Comparison of ENCODE assay signal across 19 mouse cellular contexts in genomic region chr9:48816678-48817398, GRCm38 (mm10). TPM values are rescaled to one million over a fixed set of nuclear protein-coding genes. Genes with fewer than 3 reads are reported as not detected.
DNase-seq lines count a peak whose midpoint lies in the region; ATAC-seq and TF ChIP-seq lines count a peak whose summit lies in the region.
"Had no signal": no experiment of that assay in that cellular context is flagged by ENCODE, and none has a peak within 500 bp of the region (broad histone marks: within the 10 kb centered on the region; RNA-seq: fewer than 3 reads in every experiment).

No protein-coding gene starts in this region.

- H3K36me3 ChIP-seq in heart, adult 2 months (ENCODE audit: control insufficient read depth, insufficient read depth, low read length) = peaks cover 29% of the 10 kb centered on the region
- H3K36me3 ChIP-seq in heart, postnatal 0 days (replicated peaks; ENCODE audit: control insufficient read depth, insufficient read depth, low read length) = no peaks in the 10 kb centered on the region
- no peaks in the 10 kb centered on the region for H3K36me3 ChIP-seq in heart, embryonic 12.5 days
- H3K36me3 ChIP-seq in MEL (ENCODE audit: control insufficient read depth in 1 of 2, insufficient read depth in 2 of 2, low read length in 2 of 2) = peaks cover 0 to 39% of the 10 kb centered on the region in 2 experiments; a peak in 2 of 4 replicates
- H3K36me3 ChIP-seq: embryonic facial prominence, embryonic 12.5 days; forebrain, embryonic 15.5 days; hindbrain, embryonic 13.5 days; limb, embryonic 12.5 days; liver, embryonic 15.5 days had no signal

- DNase-seq in heart, adult 2 months = no peak
- DNase-seq in heart, postnatal 14 days = no peak
- DNase-seq in heart, postnatal 0 days (ENCODE audit: low spot score) = no peak
- DNase-seq in MEL (ENCODE audit: low read depth, low spot score) = peak; percentile 54
- no peak for DNase-seq in right cerebral cortex, postnatal 36 days (ENCODE audit: low spot score in 2 of 2)
- no peak for DNase-seq in adrenal gland, adult 8-10 months
- DNase-seq: cerebellum, postnatal 10 days; lung, postnatal 14 days; right cerebral cortex, postnatal 4 days; thymus, postnatal 25 days had no signal

- TF ChIP-seq CTCF in heart, adult 2 months (IDR thresholded peaks at IDR 0.05) = no peak
- TF ChIP-seq CTCF in heart, postnatal 0 days (IDR thresholded peaks at IDR 0.05; ENCODE audit: low read depth) = no peak
- TF ChIP-seq CTCF in MEL (IDR thresholded peaks at IDR 0.05 in 2 of 3, conservative IDR thresholded peaks at IDR 0.05 in 1 of 3; ENCODE audit: control insufficient read depth in 1 of 3, insufficient read depth in 1 of 3, low read depth in 2 of 3, low read length in 3 of 3, poor library complexity in 1 of 3, severe bottlenecking in 1 of 3) = no peak

- H3K4me2 ChIP-seq in heart, postnatal 0 days (ENCODE audit: low read depth, low read length) = peak overlapping the region; percentile 27; the same call in 1 of the 2 replicates
- H3K4me2 ChIP-seq in heart, embryonic 12.5 days = no peak overlapping the region
- H3K4me2 ChIP-seq: embryonic facial prominence, embryonic 12.5 days; forebrain, embryonic 15.5 days; hindbrain, embryonic 13.5 days; limb, embryonic 12.5 days; liver, embryonic 15.5 days had no signal

- no peak overlapping the region for H3K4me3 ChIP-seq in heart, adult 2 months
- H3K4me3 ChIP-seq in heart, postnatal 0 days (ENCODE audit: low read depth, low read length) = no peak overlapping the region
- no peak overlapping the region for H3K4me3 ChIP-seq in heart, embryonic 12.5 days
- H3K4me3 ChIP-seq in MEL (ENCODE audit: control insufficient read depth in 1 of 2, insufficient read depth in 1 of 2, low read depth in 2 of 2, low read length in 2 of 2) = peak overlapping the region; percentile 16 to 20; a peak in 3 of 4 replicates
- H3K4me3 ChIP-seq: embryonic facial prominence, embryonic 12.5 days; erythroblast, embryonic 14.5 days; forebrain, embryonic 15.5 days; hindbrain, embryonic 13.5 days; limb, embryonic 12.5 days; liver, embryonic 15.5 days had no signal

- no peak overlapping the region; the same call in 1 of the 2 replicates for H3K9ac ChIP-seq in heart, adult 2 months (ENCODE audit: low read depth, low read length)
- peak overlapping the region; percentile 28; the same call in 1 of the 2 replicates for H3K9ac ChIP-seq in heart, postnatal 0 days (replicated peaks; ENCODE audit: low read depth, low read length)
- H3K9ac ChIP-seq in heart, embryonic 12.5 days = no peak overlapping the region
- H3K9ac ChIP-seq in MEL (ENCODE audit: control insufficient read depth, low read depth, low read length, poor library complexity, severe bottlenecking) = peak overlapping the region; percentile 44
- H3K9ac ChIP-seq: embryonic facial prominence, embryonic 12.5 days; forebrain, embryonic 15.5 days; hindbrain, embryonic 13.5 days; limb, embryonic 12.5 days; liver, embryonic 15.5 days had no signal

- no peak for TF ChIP-seq POLR2A in heart, adult 2 months (IDR thresholded peaks at IDR 0.05; ENCODE audit: insufficient read depth, low read depth, low read length)
- no peak for TF ChIP-seq POLR2A in MEL (IDR thresholded peaks at IDR 0.05; ENCODE audit: control insufficient read depth in 1 of 2, insufficient read depth in 1 of 2, low read depth in 1 of 2, low read length in 2 of 2, poor library complexity in 1 of 2)

- H3K9me3 ChIP-seq in heart, postnatal 0 days (replicated peaks; ENCODE audit: control insufficient read depth, low read length) = no peaks in the 10 kb centered on the region
- no peaks in the 10 kb centered on the region for H3K9me3 ChIP-seq in heart, embryonic 12.5 days (replicated peaks)
- no peaks in the 10 kb centered on the region for H3K9me3 ChIP-seq in MEL (replicated peaks; ENCODE audit: insufficient read depth, low read length)
- H3K9me3 ChIP-seq: embryonic facial prominence, embryonic 12.5 days; forebrain, embryonic 15.5 days; hindbrain, embryonic 13.5 days; limb, embryonic 12.5 days; liver, embryonic 15.5 days had no signal

- 35% methylated on average over 10 of the region's 10 CpGs for WGBS in heart, adult 2 months
- WGBS in heart, postnatal 0 days = 41% methylated on average over 10 of the region's 10 CpGs
- WGBS in heart, embryonic 12.5 days = 42% methylated on average over 10 of the region's 10 CpGs

- intact Hi-C loops in heart, adult 2 months (cut with DNase I) = loop anchor here (5.0 kb wide), 1 partner anchor 55 kb away; no protein-coding TSS in a partner anchor
- intact Hi-C loops in heart, postnatal 14 days (cut with DNase I) = no loop called here

- no peak for TF ChIP-seq EP300 in heart, adult 2 months (IDR thresholded peaks at IDR 0.05; ENCODE audit: insufficient read depth, low read depth, low read length)
- TF ChIP-seq EP300 in heart, postnatal 0 days (IDR thresholded peaks at IDR 0.05; ENCODE audit: low read depth) = no peak
- peak in 1 of 2 experiments; percentile 39; a peak in 1 of 4 replicates for TF ChIP-seq EP300 in MEL (IDR thresholded peaks at IDR 0.05; ENCODE audit: low read depth in 1 of 2, low read length in 2 of 2)

- no peaks in the 10 kb centered on the region for H3K27me3 ChIP-seq in heart, adult 2 months (ENCODE audit: control insufficient read depth, insufficient read depth, low read length)
- H3K27me3 ChIP-seq in heart, postnatal 0 days (ENCODE audit: control insufficient read depth, insufficient read depth, low read length) = no peaks in the 10 kb centered on the region
- H3K27me3 ChIP-seq in heart, embryonic 12.5 days (replicated peaks) = peaks cover 41% of the 10 kb centered on the region
- no peaks in the 10 kb centered on the region for H3K27me3 ChIP-seq in MEL (ENCODE audit: control insufficient read depth in 1 of 2, insufficient read depth in 2 of 2, low read length in 2 of 2)
- H3K27me3 ChIP-seq: forebrain, embryonic 15.5 days; hindbrain, embryonic 13.5 days had no signal

- peak; percentile 10; the same call in 1 of the 2 replicates for ATAC-seq in heart, postnatal 0 days (ENCODE audit: insufficient read depth, low read depth)
- no peak for ATAC-seq in heart, embryonic 12.5 days (ENCODE audit: insufficient number of reproducible peaks, low FRiP score)
- peak; percentile 9; the same call in 1 of the 2 replicates for ATAC-seq in megakaryocyte, adult 5-6 weeks (ENCODE audit: poor library complexity, severe bottlenecking)
- ATAC-seq: forebrain, embryonic 15.5 days; inflammation-experienced regulatory T-cells, adult 6 months had no signal

- H3K4me1 ChIP-seq in heart, adult 2 months (ENCODE audit: control insufficient read depth, insufficient read depth, low read length) = peaks cover 37% of the 10 kb centered on the region
- H3K4me1 ChIP-seq in heart, postnatal 0 days (ENCODE audit: control insufficient read depth, insufficient read depth) = peaks cover 42% of the 10 kb centered on the region
- H3K4me1 ChIP-seq in heart, embryonic 12.5 days (replicated peaks) = peaks cover 44% of the 10 kb centered on the region
- peaks cover 21 to 63% of the 10 kb centered on the region in 2 experiments for H3K4me1 ChIP-seq in MEL (ENCODE audit: control insufficient read depth in 1 of 2, insufficient read depth in 2 of 2, low read length in 2 of 2)

- H3K79me2 ChIP-seq in heart, adult 2 months (replicated peaks; ENCODE audit: control insufficient read depth, insufficient read depth, low read length) = peaks cover 4% of the 10 kb centered on the region; the same call in 1 of the 2 replicates
- H3K79me2 ChIP-seq in MEL (ENCODE audit: control insufficient read depth, insufficient read depth, low read length, poor library complexity) = no peaks in the 10 kb centered on the region; the same call in 1 of the 2 replicates

- no peak for TF ChIP-seq RAD21 in MEL (IDR thresholded peaks at IDR 0.05; ENCODE audit: low read depth, low read length)

- peak overlapping the region; percentile 71 for H3K27ac ChIP-seq in heart, adult 2 months
- peak overlapping the region; percentile 68; the same call in 1 of the 2 replicates for H3K27ac ChIP-seq in heart, postnatal 0 days (ENCODE audit: low read depth)
- no peak overlapping the region for H3K27ac ChIP-seq in heart, embryonic 12.5 days (ENCODE audit: poor library complexity, severe bottlenecking)
- H3K27ac ChIP-seq in MEL (ENCODE audit: control insufficient read depth, low read depth, low read length) = peak overlapping the region; percentile 63
- H3K27ac ChIP-seq: embryonic facial prominence, embryonic 12.5 days; forebrain, embryonic 15.5 days; hindbrain, embryonic 13.5 days; limb, embryonic 12.5 days; liver, embryonic 15.5 days had no signal

TF ChIP-seq in MEL, 35 proteins besides CTCF, POLR2A, EP300 and RAD21 (continues in another document):
- no peak for TF ChIP-seq MXI1 (IDR thresholded peaks at IDR 0.05; ENCODE audit: low read depth, low read length)
- TF ChIP-seq TAL1 (IDR thresholded peaks at IDR 0.05; ENCODE audit: low read length) = peak; percentile 65
- TF ChIP-seq GATA1 (IDR thresholded peaks at IDR 0.05; ENCODE audit: low read depth, low read length) = no peak
- no peak for TF ChIP-seq CHD2 (IDR thresholded peaks at IDR 0.05; ENCODE audit: low read length)
- no peak for TF ChIP-seq MEF2A (IDR thresholded peaks at IDR 0.05; ENCODE audit: extremely low read depth, insufficient replicate concordance, low read depth, low read length, poor library complexity, severe bottlenecking)
- no peak for TF ChIP-seq RCOR1 (IDR thresholded peaks at IDR 0.05; ENCODE audit: low read depth, low read length)
- 0 out of 2 replicates have a peak, but pooled peaks have one; percentile 36 for TF ChIP-seq MAX (IDR thresholded peaks at IDR 0.05; ENCODE audit: low read length)
- TF ChIP-seq NELFE (IDR thresholded peaks at IDR 0.05; ENCODE audit: low read depth, low read length) = no peak; the same call in 1 of the 2 replicates
- no peak for TF ChIP-seq TBP (IDR thresholded peaks at IDR 0.05; ENCODE audit: low read depth, low read length)
- TF ChIP-seq NRF1 (IDR thresholded peaks at IDR 0.05; ENCODE audit: insufficient read depth, low read depth, low read length, poor library complexity, severe bottlenecking) = no peak
- TF ChIP-seq ZKSCAN1 (IDR thresholded peaks at IDR 0.05; ENCODE audit: low read depth, low read length) = no peak
- no peak for TF ChIP-seq ZMIZ1 (IDR thresholded peaks at IDR 0.05; ENCODE audit: low read depth, low read length)

RNA-seq across cellular contexts. Expression of gene Zbtb16, which starts 19.2 kb away (rescaled TPM):
- total RNA-seq in heart, adult 2 months (2021) = 100 to 1,000 TPM; 149 to 150 TPM
- 15.7 and 23.7 TPM in 2 replicates for polyA plus RNA-seq in heart, adult 2 months (2012; rRNA removed)
- total RNA-seq in heart, postnatal 14 days (2021) = 100 to 1,000 TPM; 144 to 166 TPM
- 54.7 and 65.0 TPM in 2 replicates for total RNA-seq in heart, postnatal 0 days (2014; rRNA removed; ENCODE audit: low replicate concordance)
- polyA plus RNA-seq in heart, postnatal 0 days (2015; fragmentation: Nextera tagmentation; extraction: Ambion mirVana) = 1.8 and 5.0 TPM in 2 replicates
- polyA plus RNA-seq in heart, embryonic 12.5 days (2016; fragmentation: Nextera tagmentation; extraction: Ambion mirVana) = 0.85 and 1.00 TPM in 2 replicates
- total RNA-seq in MEL (2012; rRNA removed) = 0.04 and 0.07 TPM in 2 replicates
- polyA plus RNA-seq in MEL (2012; ENCODE audit: insufficient read depth in 1 of 2, insufficient read length in 2 of 2, low read depth in 1 of 2, low replicate concordance in 2 of 2, missing spikeins in 1 of 2) = under 1 TPM in 1 of 2 experiments, not detected in 1; 0.72 TPM
- total RNA-seq in megakaryocyte, adult 5-6 weeks (2015) = 1.9 and 3.0 TPM in 2 replicates
- 2.2 and 2.7 TPM in 2 replicates for total RNA-seq in megakaryocyte, adult 5-6 weeks (2017)
- total RNA-seq in adrenal gland, adult 8-10 months (2022) = 10 to 100 TPM; 35.2 to 79.6 (median 54.4) TPM
- polyA plus RNA-seq: inflammation-experienced regulatory T-cells, adult 6 months had no signal

Comparison
In these comparisons a context has a peak if more than half of its experiments do, and no peak if none do; other contexts are left out.
1. H3K9ac ChIP-seq: peak in heart, postnatal 0 days (single experiment) and MEL (single experiment); none in heart, adult 2 months (single experiment) and heart, embryonic 12.5 days (single experiment).
2. H3K4me3 ChIP-seq: peak in MEL (2 of 2); none in heart, adult 2 months (single experiment), heart, postnatal 0 days (single experiment) and heart, embryonic 12.5 days (single experiment).
3. RNA of gene Zbtb16, which starts 19.2 kb away (total RNA-seq): 144 to 166 TPM in heart, postnatal 14 days, 149 to 150 TPM in heart, adult 2 months, 35.2 to 79.6 TPM in adrenal gland, adult 8-10 months and 54.7 to 65.0 TPM in heart, postnatal 0 days; 1.9 to 3.0 TPM in megakaryocyte, adult 5-6 weeks and 0.04 to 0.07 TPM in MEL; every median in the first group is over 4 times any median in the second.